Mouse (Mus musculus) kidney, adult 2 months (tissue): ENCODE data around the gene Mrpl50. TPM values are rescaled to one million over a fixed set of nuclear protein-coding genes. Genes with fewer than 3 reads are reported as not detected.
A peak's percentile ranks its signal among the peaks of the same experiment; 100 is the strongest.

Experiments used
- DNase-seq: peaks from one replicate; pipeline ENCODE4 v3.0.0; 2021
- H3K27ac ChIP-seq: fragments of 200-500 bp; 2 replicates; pipeline ENCODE4 v1.5.1; 2012; ENCODE audit warnings: low read depth, low read length, control low read depth, inconsistent platforms; ENCODE audit not compliant: insufficient read depth
- H3K27me3 ChIP-seq: fragments of 200-500 bp; replicated peaks from 2 replicates; pipeline ENCODE4 v1.6.1; 2012; ENCODE audit warnings: mild to moderate bottlenecking, moderate library complexity, low read length, inconsistent platforms; ENCODE audit not compliant: control insufficient read depth, insufficient read depth
- H3K36me3 ChIP-seq: fragments of 200-500 bp; 2 replicates; pipeline ENCODE4 v1.6.1; 2012; ENCODE audit warnings: mild to moderate bottlenecking, moderate library complexity, low read length, inconsistent platforms; ENCODE audit not compliant: control insufficient read depth, insufficient read depth
- H3K4me1 ChIP-seq: fragments of 200-500 bp; 2 replicates; pipeline ENCODE4 v1.6.1; 2011; ENCODE audit warnings: low read length; ENCODE audit not compliant: control insufficient read depth, insufficient read depth
- H3K4me3 ChIP-seq: fragments of 200-500 bp; 2 replicates; pipeline ENCODE4 v1.5.1; 2011; ENCODE audit warnings: mild to moderate bottlenecking, low read depth, low read length, control low read depth; ENCODE audit not compliant: insufficient read depth
- CTCF ChIP-seq: fragments of 200-500 bp; conservative IDR thresholded peaks from 2 replicates; pipeline ENCODE4 v1.5.1; 2011; ENCODE audit warnings: low read depth, mild to moderate bottlenecking, control low read depth, low read length, moderate library complexity, mixed read lengths; ENCODE audit not compliant: insufficient read depth, insufficient read length
- POLR2A ChIP-seq: fragments of 200-500 bp; IDR thresholded peaks from one replicate; pipeline ENCODE4 v1.6.1; 2011; ENCODE audit warnings: low read depth, low read length, control low read depth
- WGBS: fragments of 180-500 bp; shearing (Covaris S2); methylation state at CpG from one replicate; pipeline ENCODE4 v1.1.7; 2018; 5-methylcytosine and 5-hydroxymethylcytosine counted together
- polyA plus RNA-seq: library from polyadenylated mRNA; depleted of rRNA; stranded (reverse); fragments of >200 nt; gene quantifications from 2 replicates; pipeline ENCODE4 v1.2.3, GENCODE M21; 2012; rRNA removed

Gene Mrpl50
- polyA plus RNA-seq, result 14.7 and 21.2 TPM in 2 replicates

GRCm38 (mm10) chr4:49520572-49521340, at the start of gene Mrpl50, which contains the start of gene Zfp189:
Gene Mrpl50, minus strand, starts transcription at chr4:49521093.
Gene Zfp189, plus strand, starts transcription at chr4:49521176.
- H3K4me1 ChIP-seq, result peaks cover 14% of the 10 kb centered on the region; the same call in 1 of the 2 replicates
- TF ChIP-seq POLR2A (peak; percentile 70), CTCF (no peak)
- H3K27me3 ChIP-seq, result no peaks in the 10 kb centered on the region
- H3K36me3 ChIP-seq, result no peaks in the 10 kb centered on the region
- DNase-seq, result peak; percentile 98
- WGBS, result under 1% methylated on average over 41 of the region's 41 CpGs
- H3K4me3 ChIP-seq, result peak within 1 kb of the TSS; percentile 84
- H3K27ac ChIP-seq, result peak within 1 kb of the TSS; percentile 57

- WGBS, result 14% methylated on average over 3 of the region's 3 CpGs
- TF ChIP-seq CTCF (peak; percentile 59), POLR2A (no peak)
- peak; percentile 88 for DNase-seq
- Histone ChIP-seq H3K27ac (no peak overlapping the region), H3K4me1 (no peaks in the 10 kb centered on the region; the same call in 1 of the 2 replicates), H3K27me3 (no peaks in the 10 kb centered on the region), H3K36me3 (no peaks in the 10 kb centered on the region), H3K4me3 (no peak overlapping the region)
These were observed 46.7 kb upstream of the Mrpl50 start for GRCm38 (mm10) chr4:49567613-49568012.

- peak; percentile 98 for DNase-seq
These were observed 39.3 kb upstream of the Mrpl50 start for GRCm38 (mm10) chr4:49559915-49560772.

GRCm38 (mm10) chr4:49558181-49558580, 37.3 kb upstream of the Mrpl50 start:
- no peak overlapping the region for H3K27ac ChIP-seq

More at GRCm38 (mm10) chr4:49559915-49560772, 39.3 kb upstream of the Mrpl50 start:
- Histone ChIP-seq H3K27ac (peak overlapping the region; percentile 47; the same call in 1 of the 2 replicates), H3K4me1 (peaks cover 15% of the 10 kb centered on the region; the same call in 1 of the 2 replicates), H3K27me3 (no peaks in the 10 kb centered on the region), H3K4me3 (no peak overlapping the region), H3K36me3 (no peaks in the 10 kb centered on the region)
- TF ChIP-seq CTCF, result no peak
- TF ChIP-seq POLR2A, result no peak
- WGBS, result 36% methylated on average over 20 of the region's 20 CpGs

GRCm38 (mm10) chr4:49557375-49557774, 36.5 kb upstream of the Mrpl50 start:
- TF ChIP-seq CTCF, result no peak
- TF ChIP-seq POLR2A, result no peak
- Histone ChIP-seq H3K4me3 (no peak overlapping the region), H3K36me3 (no peaks in the 10 kb centered on the region), H3K27ac (no peak overlapping the region), H3K4me1 (peaks cover 18% of the 10 kb centered on the region), H3K27me3 (no peaks in the 10 kb centered on the region)
- DNase-seq, result no peak
- 99% methylated on average over 7 of the region's 7 CpGs for WGBS

More at GRCm38 (mm10) chr4:49558181-49558580, 37.3 kb upstream of the Mrpl50 start:
- no peak for DNase-seq
- 90% methylated on average over 2 of the region's 2 CpGs for WGBS
- TF ChIP-seq POLR2A (no peak), CTCF (no peak)
- no peaks in the 10 kb centered on the region for H3K27me3 ChIP-seq
- peaks cover 15% of the 10 kb centered on the region for H3K4me1 ChIP-seq
- H3K36me3 ChIP-seq, result no peaks in the 10 kb centered on the region
- H3K4me3 ChIP-seq, result no peak overlapping the region

- no peak for TF ChIP-seq CTCF
- TF ChIP-seq POLR2A, result no peak
- Histone ChIP-seq H3K27ac (peak overlapping the region; percentile 25; the same call in 1 of the 2 replicates), H3K4me1 (peaks cover 8% of the 10 kb centered on the region), H3K36me3 (no peaks in the 10 kb centered on the region; the same call in 1 of the 2 replicates), H3K4me3 (no peak overlapping the region), H3K27me3 (no peaks in the 10 kb centered on the region)
- 27% methylated on average over 5 of the region's 5 CpGs for WGBS
- DNase-seq, result peak; percentile 80
These were observed 32.5 kb upstream of the Mrpl50 start for GRCm38 (mm10) chr4:49553380-49553779.
